Mouse (Mus musculus) lung, postnatal 4 days (tissue): ENCODE data around the gene Slc6a6.

Experiments used
- DNase-seq, 2 experiments: peaks; one replicate each; pipeline ENCODE4 v3.0.0; 2021

The Slc6a6 gene

DNA sequence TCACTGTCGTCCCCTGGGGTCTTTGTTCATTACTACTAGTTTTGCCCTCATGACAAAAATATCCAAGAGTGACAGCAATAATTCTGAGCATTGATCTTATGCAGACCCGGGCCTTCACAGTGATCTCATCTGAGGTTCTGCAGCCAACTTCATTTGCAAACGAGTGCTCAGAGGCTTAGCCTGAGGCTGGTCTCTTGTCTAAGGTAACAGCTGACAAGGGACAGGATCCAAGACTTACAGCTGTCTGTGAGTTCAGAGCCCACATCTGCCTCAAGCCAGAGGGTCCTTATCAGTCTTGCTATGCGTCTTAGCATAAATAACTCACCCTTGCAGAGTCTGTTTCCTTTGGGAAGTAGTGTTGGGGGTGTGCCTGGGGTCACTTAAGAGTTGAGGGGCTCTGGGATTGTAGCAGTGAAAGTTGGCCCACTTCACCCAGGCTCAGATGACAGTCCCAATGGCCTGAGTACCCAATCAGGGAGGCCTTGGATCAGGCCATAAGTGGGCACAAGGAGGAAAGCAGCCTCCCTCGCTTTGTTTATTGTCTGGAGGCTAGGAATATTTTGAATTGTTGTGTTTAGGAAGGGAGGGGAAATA lies 9.0 kb upstream of the Slc6a6 start:
- peak in 1 of 2 experiments; percentile 43 for DNase-seq

- no peak for DNase-seq
Measured at GRCm38 (mm10) chr6:91678506-91679094, 5.3 kb upstream of the Slc6a6 start.

DNA sequence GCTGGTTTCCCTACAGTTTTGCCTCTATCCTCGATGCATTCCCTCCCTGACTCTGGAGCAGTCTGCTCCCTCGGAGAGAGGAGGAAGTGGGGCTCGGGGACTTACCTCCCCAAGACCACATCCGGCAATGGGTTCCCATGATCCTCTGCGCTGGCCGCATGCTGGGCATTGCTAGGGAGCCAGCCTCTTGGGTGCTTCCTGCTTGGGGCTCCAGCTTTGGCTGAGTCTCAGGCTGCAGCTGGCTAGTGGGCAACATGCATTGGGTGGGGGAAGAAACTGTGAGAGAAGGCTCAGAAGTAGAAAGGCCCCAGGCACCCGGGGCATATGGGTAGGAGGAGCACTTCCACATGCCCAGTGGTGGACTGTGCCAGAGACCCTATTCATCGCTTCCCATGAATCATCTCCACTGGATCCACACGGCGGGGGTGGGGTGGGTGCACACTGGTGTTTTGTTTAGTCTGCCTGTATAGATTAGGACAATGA lies 4.7 kb upstream of the Slc6a6 start:
- DNase-seq: peak; percentile 80 to 83

DNA sequence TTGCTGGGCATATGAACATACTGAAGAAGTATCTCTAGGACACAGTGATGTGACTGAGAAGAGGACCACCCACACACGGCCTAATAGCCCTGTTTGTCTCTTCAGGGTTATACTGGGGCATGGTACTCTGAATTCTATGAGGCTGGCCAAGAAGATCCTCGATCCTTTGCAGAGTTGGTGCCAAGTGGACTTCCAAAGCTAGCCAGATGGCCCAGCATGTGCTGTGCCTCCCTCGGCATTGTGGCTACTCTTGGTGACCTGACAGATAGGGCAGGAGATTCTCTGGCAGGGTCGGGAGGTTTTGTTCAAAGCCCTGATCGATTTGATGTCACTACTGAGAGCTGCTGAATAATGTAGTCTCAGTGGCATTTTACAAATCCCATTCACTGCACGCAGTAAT lies 4.1 kb upstream of the Slc6a6 start:
- no peak for DNase-seq

DNA sequence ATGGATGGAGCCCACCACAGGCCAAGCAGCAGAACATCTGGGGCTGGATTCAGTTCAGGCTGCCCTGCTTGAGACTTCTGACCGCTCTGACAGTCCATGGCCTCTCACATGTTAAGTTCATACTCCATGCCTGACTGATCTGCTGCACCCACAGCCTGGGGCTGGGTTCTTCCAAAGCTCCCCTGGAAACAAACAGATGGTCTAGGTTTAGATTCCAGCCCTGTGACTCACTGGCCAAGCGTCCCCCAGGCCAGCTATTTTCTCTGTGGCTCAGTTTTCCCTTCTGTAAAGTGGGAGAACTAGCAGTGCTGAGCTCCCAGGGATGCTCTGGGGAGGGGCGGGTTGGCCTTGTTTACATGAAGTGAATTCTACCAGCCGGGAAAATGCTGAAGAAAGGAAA lies 2.0 kb upstream of the Slc6a6 start:
- no peak for DNase-seq

- peak; percentile 47 to 57 for DNase-seq
Measured at GRCm38 (mm10) chr6:91683121-91683520, 732 bp upstream of the Slc6a6 start.

GRCm38 (mm10) chr6:91684474-91684829 lies 599 bp downstream of the Slc6a6 start:
- DNase-seq: no peak

- DNase-seq: peak; percentile 64 to 85
Measured at GRCm38 (mm10) chr6:91684831-91685532, 1.1 kb downstream of the Slc6a6 start.

- peak in 1 of 2 experiments; percentile 35 for DNase-seq
Measured at GRCm38 (mm10) chr6:91685533-91685883, 1.7 kb downstream of the Slc6a6 start.

DNA sequence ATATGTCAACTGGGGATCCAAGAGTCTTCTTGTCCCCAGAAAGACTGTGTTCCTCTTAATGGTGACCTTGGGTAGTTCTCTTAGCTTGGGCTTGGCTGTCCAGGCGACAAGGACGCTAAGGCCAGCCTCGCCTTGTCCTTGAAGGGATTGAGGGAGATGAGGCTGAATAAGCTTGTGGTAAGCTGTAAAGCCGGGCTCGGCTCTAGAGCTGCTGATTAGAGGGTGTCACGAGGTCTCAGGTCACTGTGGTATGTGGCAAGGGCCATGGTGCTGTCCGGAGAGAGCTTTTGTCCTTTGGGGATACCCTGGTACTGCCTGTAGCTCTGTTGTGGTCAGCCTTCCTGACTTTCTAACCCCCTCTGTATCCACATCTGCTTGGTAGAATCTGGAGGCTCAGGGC lies 2.0 kb downstream of the Slc6a6 start:
- peak in 1 of 2 experiments; percentile 23 for DNase-seq

DNA sequence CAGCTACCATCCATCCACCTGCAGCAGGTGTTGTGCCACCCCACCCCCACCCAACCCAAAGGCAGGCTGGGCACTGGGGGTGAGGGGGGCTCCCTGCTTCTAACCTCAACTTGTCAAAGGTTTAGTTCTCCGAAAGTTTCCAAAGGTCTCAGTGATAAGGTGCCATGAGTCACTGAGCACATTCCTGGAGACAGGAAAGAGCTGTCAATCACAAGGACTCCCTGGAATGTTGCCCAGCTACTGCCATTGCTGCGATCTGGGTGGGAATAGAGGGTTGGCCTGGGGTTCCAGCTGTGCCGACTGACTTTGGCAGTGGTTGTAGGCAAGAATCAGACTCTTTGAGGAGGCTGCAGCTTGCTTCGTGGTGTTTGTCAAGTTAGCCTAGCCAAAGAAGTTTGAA lies 2.7 kb downstream of the Slc6a6 start:
- DNase-seq: peak; percentile 71

GRCm38 (mm10) chr6:91688021-91688420 lies 4.2 kb downstream of the Slc6a6 start:
- DNase-seq: peak in 1 of 2 experiments; percentile 19

GRCm38 (mm10) chr6:91689231-91689630 lies 5.4 kb downstream of the Slc6a6 start:
- DNase-seq: no peak

- DNase-seq: no peak
Measured at GRCm38 (mm10) chr6:91690222-91690621, 6.4 kb downstream of the Slc6a6 start.

DNA sequence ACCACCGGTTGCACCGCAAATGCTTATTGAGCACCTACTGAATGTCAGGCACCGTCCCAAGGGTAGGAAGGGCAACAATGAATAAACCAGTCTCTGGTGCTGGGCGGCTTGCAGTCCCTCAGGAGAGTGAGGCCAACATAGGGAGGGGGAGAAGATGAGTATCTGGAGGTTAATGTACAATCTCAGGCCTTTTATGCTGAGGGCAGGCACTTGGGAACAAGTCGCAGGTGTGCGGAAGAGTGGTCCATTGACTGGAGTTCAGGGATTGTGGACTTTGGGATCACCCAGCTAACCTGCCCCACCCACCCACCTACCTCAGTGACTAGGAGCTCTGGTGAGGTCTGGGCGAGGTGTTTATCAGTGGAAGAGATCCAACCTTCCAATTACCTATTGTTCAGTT lies 6.8 kb downstream of the Slc6a6 start:
- DNase-seq: no peak

DNA sequence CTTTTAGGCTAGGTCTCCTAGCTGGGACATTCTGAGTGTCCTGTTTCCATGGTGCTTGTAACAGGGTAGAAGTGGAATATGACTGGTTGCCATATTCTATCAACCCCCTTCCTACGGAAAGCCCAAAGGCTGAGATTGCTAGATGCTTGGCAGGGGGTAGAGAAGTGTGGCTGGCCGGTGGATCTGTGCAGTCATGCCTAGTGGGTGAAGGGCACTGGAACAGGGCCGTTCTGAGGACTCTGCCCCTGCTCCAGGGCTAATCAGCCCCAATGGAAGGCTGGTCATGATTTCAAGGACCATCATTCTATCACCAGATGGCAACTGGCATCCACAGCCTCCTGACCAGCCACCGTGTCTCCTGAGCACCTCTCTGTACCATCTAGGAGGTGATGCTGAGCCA lies 7.7 kb downstream of the Slc6a6 start:
- no peak for DNase-seq

- DNase-seq: no peak
Measured at GRCm38 (mm10) chr6:91693301-91693886, 9.5 kb downstream of the Slc6a6 start.

DNA sequence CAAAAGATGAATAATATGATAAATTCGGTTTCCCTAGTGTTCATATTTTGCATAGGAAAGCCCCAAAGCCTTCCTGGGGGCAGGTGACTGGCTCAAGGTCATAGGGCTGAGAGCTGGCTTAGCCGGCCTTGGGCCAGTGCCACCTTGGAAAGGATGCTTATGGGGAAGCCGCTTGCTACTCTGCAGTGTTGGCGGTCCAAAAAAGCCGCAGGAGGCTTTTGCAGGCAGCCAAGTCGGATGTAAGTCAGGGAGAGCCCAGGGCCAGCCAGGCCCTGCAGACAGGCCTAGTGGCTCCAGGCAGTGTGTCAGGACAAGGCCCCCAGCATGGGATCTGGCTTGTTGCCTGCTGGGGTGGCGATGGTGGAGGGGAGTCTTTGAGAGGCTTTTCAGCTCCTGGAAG lies 10.8 kb downstream of the Slc6a6 start:
- peak in 1 of 2 experiments; percentile 55 for DNase-seq

DNA sequence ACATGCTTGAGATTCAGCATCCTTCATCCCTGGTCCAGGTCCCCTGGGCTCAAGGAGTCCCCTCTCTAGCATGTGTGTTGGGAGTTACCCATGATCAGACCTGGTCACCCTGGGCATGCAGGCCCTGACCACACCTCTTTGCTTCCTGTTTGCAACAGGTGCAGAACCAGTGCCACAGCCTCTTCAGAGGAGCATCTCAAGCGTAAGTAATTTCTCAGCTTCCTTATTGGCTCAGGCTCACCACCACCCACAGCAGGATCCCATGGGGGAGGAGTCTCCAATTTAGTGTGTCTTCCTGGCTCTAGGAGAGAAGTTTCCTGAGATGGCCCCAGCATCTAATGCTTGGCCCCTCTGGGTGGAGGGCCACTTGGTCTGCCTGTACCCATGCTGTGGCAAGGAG lies 15.0 kb downstream of the Slc6a6 start:
- DNase-seq: peak in 1 of 2 experiments; percentile 48

GRCm38 (mm10) chr6:91699482-91700200 lies 15.8 kb downstream of the Slc6a6 start:
- no peak for DNase-seq

GRCm38 (mm10) chr6:91700823-91701621 lies 17.2 kb downstream of the Slc6a6 start:
- DNase-seq: peak in 1 of 2 experiments; percentile 49

GRCm38 (mm10) chr6:91703459-91703858 lies 19.6 kb downstream of the Slc6a6 start:
- DNase-seq: no peak
